In genomic region chr6:95459372-95459771, GRCm38 (mm10) we compare ENCODE assay signal across 25 mouse cellular contexts.
A peak's percentile ranks its signal among the peaks of the same experiment; 100 is the strongest.
DNase-seq lines count a peak whose midpoint lies in the region; ATAC-seq lines count a peak whose summit lies in the region.
"Had no signal": no experiment of that assay in that cellular context is flagged by ENCODE, and none has a peak within 500 bp of the region (broad histone marks: within the 10 kb centered on the region; RNA-seq: fewer than 3 reads in every experiment).

No protein-coding gene starts in this region.

- intact Hi-C loops in heart, postnatal 36 days (cut with DNase I): no loop called here

- H3K9me3 ChIP-seq in neural tube, embryonic 12.5 days: no peaks in the 10 kb centered on the region
- H3K9me3 ChIP-seq: embryonic facial prominence, embryonic 10.5 days; embryonic facial prominence, embryonic 12.5 days; forebrain, embryonic 13.5 days; forebrain, embryonic 15.5 days; G1E had no signal

- H3K27ac ChIP-seq in neural tube, embryonic 12.5 days: no peak overlapping the region
- H3K27ac ChIP-seq: embryonic facial prominence, embryonic 10.5 days; embryonic facial prominence, embryonic 12.5 days; forebrain, embryonic 13.5 days; forebrain, embryonic 15.5 days had no signal

- DNase-seq in embryo, embryonic 11.5 days (ENCODE audit: low read depth, low spot score): peak; percentile 27
- DNase-seq in embryo, embryonic 11 days: no peak
- no peak for DNase-seq in neural tube, embryonic 10.5 days (ENCODE audit: extremely low spot score, low spot score)
- DNase-seq in forelimb bud, embryonic 11.5 days (ENCODE audit: low read depth, low spot score): peak; percentile 23
- DNase-seq in heart, postnatal 36 days: no peak
- DNase-seq: adrenal gland, adult 8-10 months; adrenal gland, postnatal 14 days; adrenal gland, postnatal 36 days; B cell, adult 2 months; cerebellum, adult 11-12 months; cerebellum, adult 2 months; cerebellum, adult 9-10 months; cerebellum, postnatal 10 days; cerebellum, postnatal 25 days; forebrain, postnatal 0 days had no signal

- 42% methylated on average over 3 of the region's 3 CpGs for WGBS in neural tube, embryonic 12.5 days

- ATAC-seq in neural tube, embryonic 12.5 days (ENCODE audit: low FRiP score, low read depth): 0 out of 2 replicates have a peak, but pooled peaks have one; percentile 33
- ATAC-seq: activated CD4-positive, CD25-positive, alpha-beta regulatory T cell, adult 4 months; CD4-positive, CD25-positive, alpha-beta regulatory T cell, adult 4 months; forebrain, embryonic 13.5 days; forebrain, embryonic 15.5 days; forebrain, postnatal 0 days; Patski had no signal

- no peak overlapping the region for H3K4me3 ChIP-seq in neural tube, embryonic 12.5 days
- H3K4me3 ChIP-seq: embryonic facial prominence, embryonic 10.5 days; embryonic facial prominence, embryonic 12.5 days; forebrain, embryonic 13.5 days; forebrain, embryonic 15.5 days had no signal

- no peak overlapping the region for H3K4me2 ChIP-seq in neural tube, embryonic 12.5 days (replicated peaks)
- H3K4me2 ChIP-seq: embryonic facial prominence, embryonic 12.5 days; forebrain, embryonic 13.5 days; forebrain, embryonic 15.5 days had no signal

- no peaks in the 10 kb centered on the region; the same call in 1 of the 2 replicates for H3K4me1 ChIP-seq in neural tube, embryonic 12.5 days
- H3K4me1 ChIP-seq: embryonic facial prominence, embryonic 12.5 days; forebrain, embryonic 13.5 days; forebrain, embryonic 15.5 days had no signal

- H3K36me3 ChIP-seq in neural tube, embryonic 12.5 days: no peaks in the 10 kb centered on the region
- H3K36me3 ChIP-seq: embryonic facial prominence, embryonic 10.5 days; embryonic facial prominence, embryonic 12.5 days; forebrain, embryonic 15.5 days; G1E had no signal

- no peak overlapping the region for H3K9ac ChIP-seq in neural tube, embryonic 12.5 days
- H3K9ac ChIP-seq: embryonic facial prominence, embryonic 12.5 days; forebrain, embryonic 13.5 days; forebrain, embryonic 15.5 days; forebrain, postnatal 0 days had no signal

- no peaks in the 10 kb centered on the region for H3K27me3 ChIP-seq in neural tube, embryonic 12.5 days (replicated peaks)
- H3K27me3 ChIP-seq: CH12.LX; embryonic facial prominence, embryonic 12.5 days; forebrain, embryonic 13.5 days; forebrain, embryonic 15.5 days had no signal

Comparison
In these comparisons a context has a peak if more than half of its experiments do, and no peak if none do; other contexts are left out.
1. DNase-seq: peak in embryo, embryonic 11.5 days (single experiment) and forelimb bud, embryonic 11.5 days (single experiment); none in embryo, embryonic 11 days (single experiment), neural tube, embryonic 10.5 days (single experiment) and heart, postnatal 36 days (0 of 2).